Mouse (Mus musculus) midbrain, embryonic 16.5 days (tissue): ENCODE results near the gene Ptgds. TPM values are rescaled to one million over a fixed set of nuclear protein-coding genes. Genes with fewer than 3 reads are reported as not detected.

Experiments
- ATAC-seq: fragments of 200-750 bp; cut with Nextera tagmentation; 2 replicates; pipeline ENCODE4 v1.8.0; 2017; ENCODE audit warnings: moderate TSS enrichment
- H3K27ac ChIP-seq: fragments of 300-500 bp; sonication (generic); 2 replicates; pipeline ENCODE4 v1.5.1; 2014; ENCODE audit warnings: mild to moderate bottlenecking, low read length, mixed read lengths
- H3K27me3 ChIP-seq: fragments of 300-500 bp; sonication (generic); 2 replicates; pipeline ENCODE4 v1.6.1; 2014; ENCODE audit warnings: low read depth, low read length, mixed read lengths; ENCODE audit not compliant: control insufficient read depth, insufficient read depth
- H3K36me3 ChIP-seq: fragments of 300-500 bp; sonication (generic); 2 replicates; pipeline ENCODE4 v1.6.1; 2014; ENCODE audit warnings: mild to moderate bottlenecking, low read length, moderate library complexity, mixed read lengths; ENCODE audit not compliant: control insufficient read depth, insufficient read depth
- H3K4me1 ChIP-seq: fragments of 300-500 bp; sonication (generic); 2 replicates; pipeline ENCODE4 v1.6.1; 2014; ENCODE audit warnings: mild to moderate bottlenecking, low read length, mixed read lengths; ENCODE audit not compliant: control insufficient read depth, insufficient read depth
- H3K4me2 ChIP-seq: fragments of 300-500 bp; sonication (generic); 2 replicates; pipeline ENCODE4 v1.6.1; 2014; ENCODE audit warnings: mild to moderate bottlenecking, low read length, mixed read lengths
- H3K4me3 ChIP-seq: fragments of 300-500 bp; sonication (generic); 2 replicates; pipeline ENCODE4 v1.5.1; 2014; ENCODE audit warnings: low read depth, mild to moderate bottlenecking, low read length, moderate library complexity, mixed read lengths
- H3K9ac ChIP-seq: fragments of 300-500 bp; sonication (generic); 2 replicates; pipeline ENCODE4 v1.6.1; 2014; ENCODE audit warnings: low read depth, low read length, mixed read lengths
- H3K9me3 ChIP-seq: fragments of 300-500 bp; sonication (generic); replicated peaks from 2 replicates; pipeline ENCODE4 v1.6.1; 2014; ENCODE audit warnings: mild to moderate bottlenecking, low read length, mixed read lengths; ENCODE audit not compliant: control insufficient read depth, poor library complexity, severe bottlenecking
- WGBS: fragments of 180-500 bp; shearing (Covaris S2); extraction: QIAGEN DNeasy Blood & Tissue Kit; methylation state at CpG from one replicate; pipeline ENCODE4 v1.1.7; 2014; 5-methylcytosine and 5-hydroxymethylcytosine counted together
- polyA plus RNA-seq: library from polyadenylated mRNA; unstranded; fragments of >200 nt; fragmentation: Nextera tagmentation; extraction: Ambion mirVana; gene quantifications from 2 replicates; pipeline ENCODE4 v1.2.1, GENCODE M21; 2015

Gene Ptgds
- polyA plus RNA-seq, 1 experiment from 2014 or later = 593 TPM

- Histone ChIP-seq H3K36me3 (peaks cover 49% of the 10 kb centered on the region), H3K4me3 (no peak overlapping the region)
- WGBS = 91% methylated on average over 8 of the region's 8 CpGs
Measured at GRCm38 (mm10) chr2:25434292-25434691, 35.6 kb downstream of the Ptgds start.

GRCm38 (mm10) chr2:25433101-25433500 is 36.7 kb downstream of the Ptgds start:
- Histone ChIP-seq H3K4me1 (peaks cover 22% of the 10 kb centered on the region), H3K36me3 (peaks cover 39% of the 10 kb centered on the region), H3K4me3 (no peak overlapping the region), H3K9ac (no peak overlapping the region), H3K27me3 (no peaks in the 10 kb centered on the region), H3K27ac (no peak overlapping the region), H3K9me3 (no peaks in the 10 kb centered on the region), H3K4me2 (no peak overlapping the region)
- no peak for ATAC-seq
- 93% methylated on average over 17 of the region's 17 CpGs for WGBS

More at GRCm38 (mm10) chr2:25434292-25434691, 35.6 kb downstream of the Ptgds start:
- Histone ChIP-seq H3K27ac (no peak overlapping the region), H3K4me2 (no peak overlapping the region), H3K4me1 (peaks cover 22% of the 10 kb centered on the region), H3K27me3 (no peaks in the 10 kb centered on the region), H3K9me3 (no peaks in the 10 kb centered on the region), H3K9ac (no peak overlapping the region)
- ATAC-seq = no peak

- H3K4me2 ChIP-seq = no peak overlapping the region
- 83% methylated on average over 11 of the region's 11 CpGs for whole genome bisulfite sequencing
- no peak overlapping the region for H3K4me3 ChIP-seq
- no peak for ATAC-seq
- no peaks in the 10 kb centered on the region for H3K27me3 ChIP-seq
- no peaks in the 10 kb centered on the region for H3K9me3 ChIP-seq
- H3K27ac ChIP-seq = no peak overlapping the region
- peaks cover 33% of the 10 kb centered on the region for H3K36me3 ChIP-seq
- H3K4me1 ChIP-seq = peaks cover 22% of the 10 kb centered on the region
- no peak overlapping the region for H3K9ac ChIP-seq
Measured at GRCm38 (mm10) chr2:25432326-25433098, 37.3 kb downstream of the Ptgds start.

- Histone ChIP-seq H3K36me3 (peaks cover 22% of the 10 kb centered on the region), H3K27me3 (no peaks in the 10 kb centered on the region), H3K9ac (peak overlapping the region; percentile 43; the same call in 1 of the 2 replicates), H3K4me3 (no peak overlapping the region), H3K27ac (no peak overlapping the region), H3K9me3 (no peaks in the 10 kb centered on the region), H3K4me1 (peaks cover 22% of the 10 kb centered on the region), H3K4me2 (peak overlapping the region; percentile 76)
- WGBS = 42% methylated on average over 6 of the region's 6 CpGs
- no peak for ATAC-seq
Measured at GRCm38 (mm10) chr2:25431308-25431855, 38.5 kb downstream of the Ptgds start.

- Histone ChIP-seq H3K4me1 (peaks cover 22% of the 10 kb centered on the region), H3K9ac (peak overlapping the region; percentile 43), H3K27me3 (peaks cover 4% of the 10 kb centered on the region; the same call in 1 of the 2 replicates), H3K27ac (no peak overlapping the region), H3K9me3 (no peaks in the 10 kb centered on the region), H3K4me2 (peak overlapping the region; percentile 76), H3K4me3 (peak overlapping the region; percentile 6; the same call in 1 of the 2 replicates), H3K36me3 (peaks cover 18% of the 10 kb centered on the region; the same call in 1 of the 2 replicates)
- ATAC-seq = peak; percentile 5; the same call in 1 of the 2 replicates
- WGBS = 55% methylated on average over 17 of the region's 17 CpGs
Measured at GRCm38 (mm10) chr2:25430395-25431233, 39.2 kb downstream of the Ptgds start.

- peak overlapping the region; percentile 67 for H3K4me3 ChIP-seq
- H3K9me3 ChIP-seq = no peaks in the 10 kb centered on the region
- peak overlapping the region; percentile 76 for H3K4me2 ChIP-seq
- H3K4me1 ChIP-seq = peaks cover 22% of the 10 kb centered on the region
- no peak for ATAC-seq
- peaks cover 5% of the 10 kb centered on the region; the same call in 1 of the 2 replicates for H3K27me3 ChIP-seq
- 66% methylated on average over 5 of the region's 5 CpGs for WGBS
- H3K27ac ChIP-seq = peak overlapping the region; percentile 84; the same call in 1 of the 2 replicates
- H3K9ac ChIP-seq = peak overlapping the region; percentile 94
- peaks cover 9% of the 10 kb centered on the region; the same call in 1 of the 2 replicates for H3K36me3 ChIP-seq
Measured at GRCm38 (mm10) chr2:25429435-25430180, 40.2 kb downstream of the Ptgds start.

- Histone ChIP-seq H3K9me3 (no peaks in the 10 kb centered on the region), H3K4me2 (peak within 1 kb of the TSS; percentile 76), H3K4me1 (peaks cover 22% of the 10 kb centered on the region), H3K9ac (peak within 1 kb of the TSS; percentile 94), H3K4me3 (peak within 1 kb of the TSS; percentile 67), H3K36me3 (peaks cover 6% of the 10 kb centered on the region; the same call in 1 of the 2 replicates), H3K27me3 (peaks cover 5% of the 10 kb centered on the region; the same call in 1 of the 2 replicates), H3K27ac (peak within 1 kb of the TSS; percentile 84)
- ATAC-seq = peak; percentile 87
- WGBS = under 1% methylated on average over 53 of the region's 89 CpGs
Measured at GRCm38 (mm10) chr2:25428442-25429236, 41.2 kb downstream of the Ptgds start, which contains the start of gene Abca2. Gene Abca2 (plus strand): TSS chr2:25428703.
